Mouse (Mus musculus) central nervous system, embryonic 11.5 days (tissue): Measurements from ENCODE around the gene Zfp652. TPM values are rescaled to one million over a fixed set of nuclear protein-coding genes. Genes with fewer than 3 reads are reported as not detected.

Source experiments
- polyA plus RNA-seq: library from polyadenylated mRNA; depleted of rRNA; stranded (reverse); fragments of >200 nt; gene quantifications from 2 replicates; pipeline ENCODE4 v1.2.3, GENCODE M21; 2012; rRNA removed

Gene Zfp652
- polyA plus RNA-seq, result 24.6 and 25.5 TPM in 2 replicates

GRCm38 (mm10) chr11:95712563-95713224 is at the start of gene Zfp652:
Zfp652 (plus strand) TSS chr11:95712673.

GRCm38 (mm10) chr11:95666529-95667149 is 45.8 kb upstream of the Zfp652 start, which contains the start of gene Phb:
Phb (plus strand) TSS chr11:95666957.

GRCm38 (mm10) chr11:95723287-95723686 is 10.8 kb downstream of the Zfp652 start, which contains the start of gene B130006D01Rik:
B130006D01Rik (plus strand) TSS chr11:95723587.

GRCm38 (mm10) chr11:95824071-95824876 is 111.8 kb downstream of the Zfp652 start, which contains the start of gene Phospho1:
Phospho1 (plus strand) TSS chr11:95824499.

GRCm38 (mm10) chr11:95837059-95837458 is 124.6 kb downstream of the Zfp652 start, which contains the start of gene Gngt2:
Gngt2 (plus strand) TSS chr11:95837216.

GRCm38 (mm10) chr11:95842074-95842681 is 129.7 kb downstream of the Zfp652 start, which contains the start of gene Abi3:
Abi3 (minus strand) TSS chr11:95842476.

Other genes starting within 250 kb of the Zfp652 start
- gene Nxph3, start 198.1 kb upstream of the Zfp652 start, polyA plus RNA-seq, result 1.2 and 1.8 TPM in 2 replicates
- 19.6 and 39.3 TPM in 2 replicates for gene Ngfr, start 124.9 kb upstream of the Zfp652 start, polyA plus RNA-seq
- 233 and 392 TPM in 2 replicates for gene Phb, start 45.7 kb upstream of the Zfp652 start, polyA plus RNA-seq
- 0.13 and 0.40 TPM in 2 replicates for gene B130006D01Rik, start 10.9 kb downstream of the Zfp652 start, polyA plus RNA-seq
- 0.46 and 1.6 TPM in 2 replicates for gene Phospho1, start 111.8 kb downstream of the Zfp652 start, polyA plus RNA-seq
- gene Gngt2, start 124.5 kb downstream of the Zfp652 start, polyA plus RNA-seq, result 7.3 and 8.3 TPM in 2 replicates
- gene Abi3, start 129.8 kb downstream of the Zfp652 start, polyA plus RNA-seq, result 3.1 and 4.8 TPM in 2 replicates
- gene B4galnt2, start 202.2 kb downstream of the Zfp652 start, polyA plus RNA-seq, result 0.11 TPM in 1 of 2 replicates, not detected in the other